Mouse (Mus musculus) intestine, embryonic 16.5 days (tissue): ENCODE measurements around the gene Bcam. TPM values are rescaled to one million over a fixed set of nuclear protein-coding genes. Genes with fewer than 3 reads are reported as not detected.

Experiments
- ATAC-seq: fragments of 200-750 bp; cut with Nextera tagmentation; 2 replicates; pipeline ENCODE4 v1.8.0; 2017; ENCODE audit warnings: moderate TSS enrichment, moderate library complexity
- H3K27ac ChIP-seq: fragments of 300-500 bp; sonication (generic); 2 replicates; pipeline ENCODE4 v1.5.1; 2014; ENCODE audit warnings: mild to moderate bottlenecking, low read length
- H3K27me3 ChIP-seq: fragments of 300-500 bp; sonication (generic); replicated peaks from 2 replicates; pipeline ENCODE4 v1.6.1; 2014; ENCODE audit warnings: low read length, control low read depth, mixed read lengths; ENCODE audit not compliant: control insufficient read depth, insufficient read depth
- H3K36me3 ChIP-seq: fragments of 300-500 bp; sonication (generic); 2 replicates; pipeline ENCODE4 v1.6.1; 2014; ENCODE audit warnings: low read length, control low read depth; ENCODE audit not compliant: control insufficient read depth, insufficient read depth
- H3K4me1 ChIP-seq: fragments of 300-500 bp; sonication (generic); 2 replicates; pipeline ENCODE4 v1.6.1; 2014; ENCODE audit warnings: low read length, control low read depth, mixed read lengths; ENCODE audit not compliant: control insufficient read depth, insufficient read depth
- H3K4me2 ChIP-seq: fragments of 300-500 bp; sonication (generic); 2 replicates; pipeline ENCODE4 v1.6.1; 2014; ENCODE audit warnings: low read depth, low read length, control low read depth
- H3K4me3 ChIP-seq: fragments of 300-500 bp; sonication (generic); 2 replicates; pipeline ENCODE4 v1.5.1; 2014; ENCODE audit warnings: mild to moderate bottlenecking, low read length
- H3K9ac ChIP-seq: fragments of 300-500 bp; sonication (generic); 2 replicates; pipeline ENCODE4 v1.6.1; 2014; ENCODE audit warnings: low read depth, low read length
- H3K9me3 ChIP-seq: fragments of 300-500 bp; sonication (generic); 2 replicates; pipeline ENCODE4 v1.6.1; 2016; ENCODE audit warnings: low read length, control low read depth; ENCODE audit not compliant: control insufficient read depth
- WGBS: fragments of 180-500 bp; shearing (Covaris S2); extraction: QIAGEN DNeasy Blood & Tissue Kit; methylation state at CpG from one replicate; pipeline ENCODE4 v1.1.7; 2014; 5-methylcytosine and 5-hydroxymethylcytosine counted together
- polyA plus RNA-seq: library from polyadenylated mRNA; unstranded; fragments of >200 nt; fragmentation: Nextera tagmentation; extraction: Ambion mirVana; gene quantifications from 2 replicates; pipeline ENCODE4 v1.2.1, GENCODE M21; 2015

The Bcam gene
- polyA plus RNA-seq, 1 experiment from 2014 or later, result 58.7 TPM

- no peak overlapping the region for H3K4me3 ChIP-seq
- WGBS, result 16% methylated on average over 22 of the region's 22 CpGs
- no peaks in the 10 kb centered on the region for H3K36me3 ChIP-seq
Observed at GRCm38 (mm10) chr7:19811114-19811513, 40.3 kb upstream of the Bcam start.

GRCm38 (mm10) chr7:19809369-19809768 is 38.6 kb upstream of the Bcam start:
- Histone ChIP-seq H3K27me3 (peaks cover 3% of the 10 kb centered on the region; the same call in 1 of the 2 replicates), H3K27ac (no peak overlapping the region), H3K9ac (no peak overlapping the region), H3K4me2 (no peak overlapping the region), H3K4me1 (0 out of 2 replicates have a peak, but pooled peaks cover 3% of the 10 kb centered on the region), H3K9me3 (0 out of 2 replicates have a peak, but pooled peaks cover 3% of the 10 kb centered on the region), H3K4me3 (no peak overlapping the region), H3K36me3 (0 out of 2 replicates have a peak, but pooled peaks cover 3% of the 10 kb centered on the region)
- 23% methylated on average over 27 of the region's 27 CpGs for WGBS
- ATAC-seq, result no peak

More at GRCm38 (mm10) chr7:19811114-19811513, 40.3 kb upstream of the Bcam start:
- ATAC-seq, result peak; percentile 41
- Histone ChIP-seq H3K9ac (peak overlapping the region; percentile 12; the same call in 1 of the 2 replicates), H3K9me3 (no peaks in the 10 kb centered on the region), H3K4me2 (no peak overlapping the region), H3K4me1 (peaks cover 9% of the 10 kb centered on the region), H3K27me3 (peaks cover 3% of the 10 kb centered on the region; the same call in 1 of the 2 replicates), H3K27ac (no peak overlapping the region)

- H3K9ac ChIP-seq, result no peak overlapping the region
- 0 out of 2 replicates have a peak, but pooled peaks cover 3% of the 10 kb centered on the region for H3K36me3 ChIP-seq
- 0 out of 2 replicates have a peak, but pooled peaks cover 3% of the 10 kb centered on the region for H3K4me1 ChIP-seq
- 0 out of 2 replicates have a peak, but pooled peaks cover 3% of the 10 kb centered on the region for H3K27me3 ChIP-seq
- whole genome bisulfite sequencing, result 86% methylated on average over 8 of the region's 8 CpGs
- no peak overlapping the region for H3K27ac ChIP-seq
- no peak overlapping the region for H3K4me3 ChIP-seq
- no peak for ATAC-seq
- 0 out of 2 replicates have a peak, but pooled peaks cover 3% of the 10 kb centered on the region for H3K9me3 ChIP-seq
- H3K4me2 ChIP-seq, result no peak overlapping the region
Observed at GRCm38 (mm10) chr7:19806356-19806969, 35.6 kb upstream of the Bcam start.

GRCm38 (mm10) chr7:19802995-19803394 is 32.2 kb upstream of the Bcam start:
- WGBS, result 21% methylated on average over 7 of the region's 7 CpGs
- Histone ChIP-seq H3K4me3 (no peak overlapping the region), H3K36me3 (0 out of 2 replicates have a peak, but pooled peaks cover 3% of the 10 kb centered on the region), H3K9me3 (0 out of 2 replicates have a peak, but pooled peaks cover 3% of the 10 kb centered on the region), H3K27me3 (no peaks in the 10 kb centered on the region), H3K27ac (no peak overlapping the region), H3K4me2 (no peak overlapping the region), H3K4me1 (no peaks in the 10 kb centered on the region), H3K9ac (no peak overlapping the region)
- ATAC-seq, result no peak

GRCm38 (mm10) chr7:19800764-19801163 is 29.9 kb upstream of the Bcam start:
- 28% methylated on average over 2 of the region's 2 CpGs for WGBS
- no peak overlapping the region for H3K4me2 ChIP-seq
- H3K9me3 ChIP-seq, result 0 out of 2 replicates have a peak, but pooled peaks cover 3% of the 10 kb centered on the region
- no peak overlapping the region for H3K9ac ChIP-seq
- H3K4me3 ChIP-seq, result no peak overlapping the region
- 0 out of 2 replicates have a peak, but pooled peaks cover 3% of the 10 kb centered on the region for H3K36me3 ChIP-seq
- no peak overlapping the region for H3K27ac ChIP-seq
- no peak for ATAC-seq
- no peaks in the 10 kb centered on the region for H3K4me1 ChIP-seq
- H3K27me3 ChIP-seq, result peaks cover 7% of the 10 kb centered on the region; the same call in 1 of the 2 replicates

- ATAC-seq, result peak; percentile 93
- peaks cover 9% of the 10 kb centered on the region; the same call in 1 of the 2 replicates for H3K27me3 ChIP-seq
- H3K27ac ChIP-seq, result peak within 1 kb of the TSS; percentile 77
- no peaks in the 10 kb centered on the region for H3K36me3 ChIP-seq
- peak within 1 kb of the TSS; percentile 80 for H3K9ac ChIP-seq
- H3K9me3 ChIP-seq, result no peaks in the 10 kb centered on the region
- peak within 1 kb of the TSS; percentile 55 for H3K4me3 ChIP-seq
- peaks cover 7% of the 10 kb centered on the region; the same call in 1 of the 2 replicates for H3K4me1 ChIP-seq
- 2% methylated on average over 32 of the region's 32 CpGs for WGBS
- H3K4me2 ChIP-seq, result peak within 1 kb of the TSS; percentile 51
Observed at GRCm38 (mm10) chr7:19796697-19797588, 26.1 kb upstream of the Bcam start, which contains the start of gene Cblc. Cblc (minus strand) TSS chr7:19796809.

- WGBS, result 6% methylated on average over 18 of the region's 18 CpGs
- peak; percentile 17 for ATAC-seq
Observed at GRCm38 (mm10) chr7:19796254-19796653, 25.4 kb upstream of the Bcam start.

GRCm38 (mm10) chr7:19795236-19795635 is 24.4 kb upstream of the Bcam start:
- ATAC-seq, result no peak
- Histone ChIP-seq H3K9ac (no peak overlapping the region), H3K36me3 (no peaks in the 10 kb centered on the region), H3K4me1 (peaks cover 7% of the 10 kb centered on the region; the same call in 1 of the 2 replicates), H3K9me3 (no peaks in the 10 kb centered on the region), H3K4me3 (no peak overlapping the region), H3K27me3 (peaks cover 9% of the 10 kb centered on the region; the same call in 1 of the 2 replicates), H3K27ac (no peak overlapping the region), H3K4me2 (no peak overlapping the region)
- WGBS, result 63% methylated on average over 2 of the region's 2 CpGs

More at GRCm38 (mm10) chr7:19796254-19796653, 25.4 kb upstream of the Bcam start:
- Histone ChIP-seq H3K27me3 (peaks cover 9% of the 10 kb centered on the region; the same call in 1 of the 2 replicates), H3K4me3 (peak overlapping the region; percentile 55), H3K9me3 (no peaks in the 10 kb centered on the region), H3K36me3 (no peaks in the 10 kb centered on the region), H3K27ac (peak overlapping the region; percentile 77), H3K9ac (peak overlapping the region; percentile 80), H3K4me2 (peak overlapping the region; percentile 51), H3K4me1 (peaks cover 7% of the 10 kb centered on the region; the same call in 1 of the 2 replicates)
